Mouse (Mus musculus) megakaryocyte, embryonic 14.5 days (primary cell): Measurements from ENCODE around the gene Zfp28.

Experiments used
- FLI1 ChIP-seq: IDR thresholded peaks from 2 replicates; pipeline ENCODE4 v1.6.1; 2012; ENCODE audit warnings: low read length, inconsistent platforms, mixed read lengths
- GATA1 ChIP-seq: IDR thresholded peaks from 3 replicates; pipeline ENCODE4 v1.6.1; 2012; ENCODE audit warnings: mixed read lengths, low read length, inconsistent platforms, borderline replicate concordance

DNA sequence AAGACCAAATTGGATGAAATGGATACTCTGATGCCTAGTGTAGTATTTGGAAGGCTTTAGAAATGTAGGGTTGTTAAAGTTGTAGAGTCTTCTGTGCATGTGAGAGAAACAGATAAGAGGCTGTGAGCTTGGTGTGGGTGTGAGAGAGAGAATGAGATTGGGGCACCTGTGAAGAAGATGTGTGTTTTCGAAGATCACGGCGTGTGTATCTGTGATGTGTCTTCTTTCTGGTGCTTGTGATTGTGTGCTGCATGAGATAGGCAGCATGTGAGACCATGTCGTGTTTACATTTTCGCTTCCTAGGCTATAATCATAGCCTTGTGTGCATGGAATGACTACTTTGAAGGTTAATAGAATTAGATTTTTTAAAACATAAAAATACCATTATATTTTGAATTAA is 15.9 kb upstream of the Zfp28 start:
- no peak for TF ChIP-seq GATA1
- no peak for TF ChIP-seq FLI1
